Mouse (Mus musculus) forebrain, embryonic 11.5 days (tissue): ENCODE measurements at regions not wholly inside any gene's neighbourhood (a gene's known extent, or its start where the extent isn't known, plus 50 kb on each side); places are given as distances from the start of the nearest gene placed in this dataset.

ENCODE experiments used
- ATAC-seq: fragments of 200-750 bp; cut with Nextera tagmentation; replicated peaks from 2 replicates; pipeline ENCODE4 v1.8.0; 2017; ENCODE audit warnings: moderate TSS enrichment; ENCODE audit not compliant: low FRiP score
- DNase-seq: peaks from one replicate; pipeline ENCODE4 v3.0.0-alpha.2; 2017; ENCODE audit warnings: low spot score
- H3K27ac ChIP-seq: fragments of 300-500 bp; sonication (generic); 2 replicates; pipeline ENCODE4 v1.5.1; 2014; ENCODE audit warnings: low read depth, low read length
- H3K27me3 ChIP-seq: fragments of 300-500 bp; sonication (generic); 2 replicates; pipeline ENCODE4 v1.6.1; 2014; ENCODE audit warnings: mild to moderate bottlenecking, low read length, mixed read lengths; ENCODE audit not compliant: control insufficient read depth, insufficient read depth
- H3K36me3 ChIP-seq: fragments of 300-500 bp; sonication (generic); 2 replicates; pipeline ENCODE4 v1.6.1; 2014; ENCODE audit warnings: mild to moderate bottlenecking, low read length, moderate library complexity, mixed read lengths; ENCODE audit not compliant: control insufficient read depth, insufficient read depth
- H3K4me1 ChIP-seq: fragments of 300-500 bp; sonication (generic); replicated peaks from 2 replicates; pipeline ENCODE4 v1.6.1; 2014; ENCODE audit warnings: low read length, mixed read lengths; ENCODE audit not compliant: control insufficient read depth, insufficient read depth
- H3K4me2 ChIP-seq: fragments of 300-500 bp; sonication (generic); 2 replicates; pipeline ENCODE4 v1.6.1; 2014; ENCODE audit warnings: low read depth, mild to moderate bottlenecking, low read length, moderate library complexity, mixed read lengths; ENCODE audit not compliant: severe bottlenecking
- H3K4me3 ChIP-seq: fragments of 300-500 bp; sonication (generic); 2 replicates; pipeline ENCODE4 v1.5.1; 2014; ENCODE audit warnings: low read depth, low read length
- H3K9ac ChIP-seq: fragments of 300-500 bp; sonication (generic); 2 replicates; pipeline ENCODE4 v1.6.1; 2014; ENCODE audit warnings: low read length
- H3K9me3 ChIP-seq: fragments of 300-500 bp; sonication (generic); 2 replicates; pipeline ENCODE4 v1.6.1; 2016; ENCODE audit warnings: low read length, mixed read lengths; ENCODE audit not compliant: control insufficient read depth
- WGBS: fragments of 180-500 bp; shearing (Covaris S2); extraction: QIAGEN DNeasy Blood & Tissue Kit; methylation state at CpG from one replicate; pipeline ENCODE4 v1.1.7; 2014; 5-methylcytosine and 5-hydroxymethylcytosine counted together

DNA sequence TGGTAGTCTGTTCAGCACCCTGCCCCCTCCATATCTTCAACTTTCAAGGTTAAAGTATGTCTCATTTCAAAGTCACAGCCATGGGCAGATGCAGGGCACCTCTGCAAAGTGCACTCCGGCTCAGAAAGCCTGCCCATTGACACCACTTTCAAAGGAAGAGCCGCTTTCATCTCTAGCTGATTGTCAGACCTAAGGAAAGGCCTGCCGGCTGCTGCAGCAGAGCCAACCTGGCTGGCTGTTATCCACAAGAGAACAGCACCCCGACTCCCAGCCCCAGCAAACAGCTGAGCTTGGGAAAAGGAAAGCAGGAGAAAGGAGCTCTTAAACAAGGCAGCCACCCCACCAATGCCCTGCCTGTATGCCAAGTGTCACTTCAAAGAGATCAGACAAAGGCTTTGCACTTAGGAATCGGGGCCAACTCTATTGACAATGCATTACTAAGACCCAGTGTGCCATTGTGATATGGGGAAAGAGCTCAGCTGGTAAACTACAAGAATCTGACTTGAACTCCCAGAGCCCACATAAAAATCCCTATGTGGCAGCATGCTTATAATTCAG, 357.3 kb upstream of the Arid1b start:
- Histone ChIP-seq H3K4me2 (no peak overlapping the region), H3K9ac (no peak overlapping the region), H3K4me1 (0 out of 2 replicates have a peak, but pooled peaks cover 2% of the 10 kb centered on the region), H3K9me3 (no peaks in the 10 kb centered on the region), H3K4me3 (no peak overlapping the region), H3K27ac (no peak overlapping the region), H3K27me3 (no peaks in the 10 kb centered on the region), H3K36me3 (no peaks in the 10 kb centered on the region)
- DNase-seq (no peak), ATAC-seq (no peak)
- 48% methylated on average over 5 of the region's 5 CpGs for WGBS

DNA sequence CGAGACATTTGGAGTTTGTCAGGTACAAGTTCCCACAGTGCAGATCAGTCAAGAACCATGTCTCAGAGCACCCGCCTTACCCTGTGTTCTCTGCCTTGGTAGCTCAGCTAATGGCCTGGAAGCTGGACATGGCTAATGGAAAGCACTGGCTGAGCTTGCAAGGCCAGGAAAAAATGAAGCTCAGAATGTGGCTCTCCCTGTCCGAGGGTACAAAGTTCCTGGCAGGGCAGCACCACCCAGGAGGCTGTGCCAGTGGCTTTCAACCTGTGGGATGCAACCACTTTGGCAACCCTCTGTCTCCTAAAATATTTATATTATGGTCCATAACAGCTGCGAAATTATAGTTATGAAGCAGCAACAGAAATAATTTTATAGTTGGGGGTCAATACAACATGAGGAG, 354.6 kb upstream of the Arid1b start:
- 85% methylated on average over 4 of the region's 4 CpGs for WGBS

DNA sequence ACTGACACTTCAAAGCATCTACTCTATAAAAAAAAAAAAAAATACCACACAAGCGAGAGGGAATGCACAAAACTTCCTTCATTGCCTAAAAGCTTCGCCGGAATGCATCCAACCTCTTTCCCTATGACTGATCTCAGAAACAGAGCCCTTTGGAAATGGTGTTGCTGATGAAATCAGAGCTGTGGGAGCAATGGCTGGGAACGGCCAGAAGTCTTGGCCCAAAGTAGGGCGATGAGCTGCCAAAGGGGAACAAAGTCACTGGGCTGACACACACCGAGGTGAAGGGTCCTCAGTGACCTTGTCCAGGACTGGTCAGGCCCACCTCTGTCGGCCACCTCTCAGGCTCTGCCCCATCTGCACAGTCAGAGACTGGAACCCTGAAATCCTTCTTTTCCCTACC, 353.6 kb upstream of the Arid1b start:
- 86% methylated on average over 7 of the region's 7 CpGs for WGBS
- no peaks in the 10 kb centered on the region for H3K27me3 ChIP-seq
- H3K4me2 ChIP-seq: no peak overlapping the region
- no peak overlapping the region for H3K9ac ChIP-seq
- DNase-seq: no peak
- no peaks in the 10 kb centered on the region for H3K36me3 ChIP-seq
- 0 out of 2 replicates have a peak, but pooled peaks cover 2% of the 10 kb centered on the region for H3K4me1 ChIP-seq
- H3K4me3 ChIP-seq: no peak overlapping the region
- H3K9me3 ChIP-seq: no peaks in the 10 kb centered on the region
- no peak overlapping the region for H3K27ac ChIP-seq
- ATAC-seq: no peak

More for the DNA sequence above, 354.6 kb upstream of the Arid1b start:
- Histone ChIP-seq H3K9me3 (no peaks in the 10 kb centered on the region), H3K36me3 (no peaks in the 10 kb centered on the region), H3K27ac (no peak overlapping the region), H3K4me2 (no peak overlapping the region), H3K4me1 (0 out of 2 replicates have a peak, but pooled peaks cover 2% of the 10 kb centered on the region), H3K9ac (no peak overlapping the region), H3K27me3 (no peaks in the 10 kb centered on the region), H3K4me3 (no peak overlapping the region)
- DNase-seq (no peak), ATAC-seq (no peak)

DNA sequence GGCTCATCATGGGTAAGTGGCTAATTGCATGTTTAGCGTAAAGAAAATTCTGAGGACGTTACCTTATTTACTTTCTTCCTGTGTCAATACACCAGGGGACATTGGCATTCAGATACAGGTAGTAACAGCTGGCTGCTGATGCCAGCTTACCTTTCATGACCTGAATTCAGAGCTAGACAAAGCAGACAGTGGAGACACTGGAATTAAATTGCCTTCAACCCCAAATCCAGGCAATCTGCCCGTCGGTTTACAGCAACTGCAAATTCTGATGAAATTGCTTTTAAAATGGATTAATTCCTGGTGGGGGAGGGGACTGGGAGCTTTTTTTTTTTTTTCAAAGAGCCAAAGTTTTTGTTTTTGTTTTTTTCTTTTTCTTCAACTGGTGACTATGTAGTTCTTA, 353.0 kb upstream of the Arid1b start:
- H3K4me2 ChIP-seq: no peak overlapping the region
- no peak overlapping the region for H3K4me3 ChIP-seq
- no peak for ATAC-seq
- 82% methylated on average over 4 of the region's 4 CpGs for WGBS
- no peaks in the 10 kb centered on the region for H3K27me3 ChIP-seq
- no peaks in the 10 kb centered on the region for H3K36me3 ChIP-seq
- H3K9ac ChIP-seq: no peak overlapping the region
- no peaks in the 10 kb centered on the region for H3K9me3 ChIP-seq
- H3K27ac ChIP-seq: no peak overlapping the region
- DNase-seq: no peak
- H3K4me1 ChIP-seq: 0 out of 2 replicates have a peak, but pooled peaks cover 2% of the 10 kb centered on the region

DNA sequence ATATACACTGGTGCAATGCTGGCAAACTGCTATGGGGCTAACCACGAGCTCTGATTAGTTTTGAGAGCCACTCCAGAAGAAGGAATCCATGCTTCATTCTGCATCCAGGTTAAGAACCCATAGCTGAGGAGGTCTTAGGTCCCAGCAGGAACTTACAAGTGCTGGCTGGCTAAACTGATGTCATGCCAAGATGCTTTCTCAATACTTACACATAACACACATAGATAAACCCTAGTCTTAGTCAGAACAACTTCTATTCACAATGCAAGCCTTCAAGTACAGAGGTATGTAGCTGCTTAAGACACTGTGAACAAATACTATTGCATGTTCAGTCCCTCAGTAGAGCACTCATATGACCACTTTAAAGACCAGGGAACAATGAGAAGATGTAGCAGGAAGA, 352.1 kb upstream of the Arid1b start:
- Histone ChIP-seq H3K4me2 (no peak overlapping the region), H3K27me3 (no peaks in the 10 kb centered on the region), H3K9me3 (no peaks in the 10 kb centered on the region), H3K27ac (no peak overlapping the region), H3K36me3 (no peaks in the 10 kb centered on the region), H3K9ac (no peak overlapping the region), H3K4me3 (no peak overlapping the region), H3K4me1 (no peaks in the 10 kb centered on the region)
- 77% methylated on average over 1 of the region's 1 CpGs for WGBS
- no peak for ATAC-seq
- DNase-seq: no peak

DNA sequence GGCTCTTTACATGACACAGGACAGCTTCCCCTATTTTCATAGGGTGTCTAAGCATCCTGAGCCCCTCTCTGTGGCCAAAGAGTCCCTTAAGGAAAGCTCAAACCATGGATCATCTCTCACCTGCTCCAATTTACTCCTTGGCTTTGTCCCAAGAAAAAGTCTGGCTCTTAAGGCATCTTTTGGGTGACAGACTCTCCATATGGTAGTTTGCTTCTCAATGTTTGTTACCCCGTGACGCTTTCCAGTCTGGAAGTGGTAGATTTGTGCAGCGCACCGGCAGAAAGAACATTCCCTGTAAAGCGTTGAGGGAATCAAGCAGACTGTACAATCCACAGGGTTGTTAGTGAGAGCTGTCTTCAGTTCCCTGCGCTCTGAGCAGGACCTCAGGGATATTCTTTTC, 350.8 kb upstream of the Arid1b start:
- no peaks in the 10 kb centered on the region for H3K27me3 ChIP-seq

DNA sequence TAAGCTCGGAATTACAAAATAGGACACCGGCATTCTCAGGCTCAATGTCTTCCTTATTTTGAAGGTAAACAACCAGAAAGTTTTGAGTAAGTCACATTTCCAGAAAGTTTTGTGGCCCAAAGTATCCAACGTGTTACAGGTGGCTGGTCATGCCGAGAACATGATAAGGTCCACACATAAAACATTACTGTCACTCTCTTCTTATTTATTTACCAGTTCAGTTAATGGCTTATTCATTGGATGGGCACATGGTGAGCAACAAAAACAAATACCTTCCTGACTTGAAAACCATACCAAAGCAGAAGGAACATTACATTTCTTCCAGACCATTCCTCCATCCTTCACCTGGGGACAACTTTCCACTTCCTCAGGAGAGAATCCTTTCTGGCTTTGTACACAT, 345.5 kb upstream of the Arid1b start:
- Histone ChIP-seq H3K27ac (no peak overlapping the region), H3K9ac (no peak overlapping the region), H3K4me1 (no peaks in the 10 kb centered on the region), H3K36me3 (no peaks in the 10 kb centered on the region), H3K4me3 (no peak overlapping the region), H3K27me3 (no peaks in the 10 kb centered on the region), H3K4me2 (no peak overlapping the region), H3K9me3 (no peaks in the 10 kb centered on the region)
- DNase-seq: no peak
- 93% methylated on average over 4 of the region's 4 CpGs for WGBS
- ATAC-seq: no peak

More for the DNA sequence above, 350.8 kb upstream of the Arid1b start:
- WGBS: 86% methylated on average over 6 of the region's 6 CpGs
- no peaks in the 10 kb centered on the region for H3K36me3 ChIP-seq
- H3K9ac ChIP-seq: no peak overlapping the region
- no peak overlapping the region for H3K4me2 ChIP-seq
- no peak for DNase-seq
- H3K4me3 ChIP-seq: no peak overlapping the region
- H3K9me3 ChIP-seq: no peaks in the 10 kb centered on the region
- no peak overlapping the region for H3K27ac ChIP-seq
- H3K4me1 ChIP-seq: no peaks in the 10 kb centered on the region
- ATAC-seq: no peak

DNA sequence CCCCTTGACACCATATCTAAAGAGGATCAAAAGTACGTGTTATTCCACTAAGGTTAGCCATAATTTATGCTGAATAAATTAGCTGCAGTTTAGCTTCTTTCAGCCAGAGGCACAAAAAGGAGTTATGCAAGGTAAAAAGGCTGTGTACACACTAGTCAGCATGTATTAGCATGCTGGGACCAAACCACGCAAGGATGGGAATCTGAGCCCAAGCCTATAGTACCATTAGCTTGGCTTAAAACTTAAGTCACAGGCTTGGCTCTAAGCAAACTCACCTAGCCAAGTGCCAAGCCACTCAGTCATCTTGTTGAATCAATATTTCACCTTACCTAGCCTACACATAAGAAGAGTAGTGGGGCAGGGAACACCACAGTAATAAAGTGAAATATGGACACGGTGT, 339.9 kb upstream of the Arid1b start:
- Histone ChIP-seq H3K4me1 (no peaks in the 10 kb centered on the region), H3K4me2 (no peak overlapping the region), H3K4me3 (no peak overlapping the region), H3K27ac (no peak overlapping the region), H3K9ac (no peak overlapping the region), H3K9me3 (no peaks in the 10 kb centered on the region), H3K27me3 (no peaks in the 10 kb centered on the region), H3K36me3 (no peaks in the 10 kb centered on the region)
- ATAC-seq (no peak), DNase-seq (no peak)
- WGBS: 87% methylated on average over 3 of the region's 3 CpGs

DNA sequence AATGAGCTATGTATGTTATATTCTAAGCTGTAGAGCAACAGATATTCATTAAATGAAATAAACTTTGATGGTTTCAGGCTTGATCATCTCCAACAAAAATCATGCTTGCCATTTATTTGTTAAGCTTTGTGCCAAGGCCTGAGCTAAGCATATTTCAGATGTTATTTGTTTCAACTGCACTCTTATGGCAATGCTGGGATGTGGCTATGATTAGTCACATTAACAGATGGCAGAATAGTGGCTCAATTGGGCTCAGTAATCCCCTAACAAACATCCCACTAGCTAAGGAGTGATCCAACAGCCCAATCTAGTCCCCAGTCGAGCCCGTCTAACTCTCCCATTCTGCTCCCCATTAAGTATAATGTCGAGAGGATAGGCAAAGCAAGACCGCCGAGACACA, 332.1 kb upstream of the Arid1b start:
- WGBS: 94% methylated on average over 5 of the region's 5 CpGs
- DNase-seq (no peak), ATAC-seq (no peak)
- no peaks in the 10 kb centered on the region for H3K36me3 ChIP-seq
- no peaks in the 10 kb centered on the region for H3K27me3 ChIP-seq
- H3K4me2 ChIP-seq: no peak overlapping the region
- H3K9ac ChIP-seq: no peak overlapping the region
- no peak overlapping the region for H3K4me3 ChIP-seq
- no peaks in the 10 kb centered on the region for H3K9me3 ChIP-seq
- H3K27ac ChIP-seq: no peak overlapping the region
- H3K4me1 ChIP-seq: no peaks in the 10 kb centered on the region
